Mouse (Mus musculus) intestine, embryonic 16.5 days (tissue): ENCODE measurements around the gene Flvcr2. TPM values are rescaled to one million over a fixed set of nuclear protein-coding genes. Genes with fewer than 3 reads are reported as not detected.

Experiments
- ATAC-seq: fragments of 200-750 bp; cut with Nextera tagmentation; 2 replicates; pipeline ENCODE4 v1.8.0; 2017; ENCODE audit warnings: moderate TSS enrichment, moderate library complexity
- H3K27ac ChIP-seq: fragments of 300-500 bp; sonication (generic); 2 replicates; pipeline ENCODE4 v1.5.1; 2014; ENCODE audit warnings: mild to moderate bottlenecking, low read length
- H3K27me3 ChIP-seq: fragments of 300-500 bp; sonication (generic); replicated peaks from 2 replicates; pipeline ENCODE4 v1.6.1; 2014; ENCODE audit warnings: low read length, control low read depth, mixed read lengths; ENCODE audit not compliant: control insufficient read depth, insufficient read depth
- H3K36me3 ChIP-seq: fragments of 300-500 bp; sonication (generic); 2 replicates; pipeline ENCODE4 v1.6.1; 2014; ENCODE audit warnings: low read length, control low read depth; ENCODE audit not compliant: control insufficient read depth, insufficient read depth
- H3K4me1 ChIP-seq: fragments of 300-500 bp; sonication (generic); 2 replicates; pipeline ENCODE4 v1.6.1; 2014; ENCODE audit warnings: low read length, control low read depth, mixed read lengths; ENCODE audit not compliant: control insufficient read depth, insufficient read depth
- H3K4me2 ChIP-seq: fragments of 300-500 bp; sonication (generic); 2 replicates; pipeline ENCODE4 v1.6.1; 2014; ENCODE audit warnings: low read depth, low read length, control low read depth
- H3K4me3 ChIP-seq: fragments of 300-500 bp; sonication (generic); 2 replicates; pipeline ENCODE4 v1.5.1; 2014; ENCODE audit warnings: mild to moderate bottlenecking, low read length
- H3K9ac ChIP-seq: fragments of 300-500 bp; sonication (generic); 2 replicates; pipeline ENCODE4 v1.6.1; 2014; ENCODE audit warnings: low read depth, low read length
- H3K9me3 ChIP-seq: fragments of 300-500 bp; sonication (generic); 2 replicates; pipeline ENCODE4 v1.6.1; 2016; ENCODE audit warnings: low read length, control low read depth; ENCODE audit not compliant: control insufficient read depth
- WGBS: fragments of 180-500 bp; shearing (Covaris S2); extraction: QIAGEN DNeasy Blood & Tissue Kit; methylation state at CpG from one replicate; pipeline ENCODE4 v1.1.7; 2014; 5-methylcytosine and 5-hydroxymethylcytosine counted together
- microRNA-seq: library from miRNA; unstranded; fragments of <30 nt; microRNA quantifications from one replicate; pipeline ENCODE4, GENCODE M21; 2016
- polyA plus RNA-seq: library from polyadenylated mRNA; unstranded; fragments of >200 nt; fragmentation: Nextera tagmentation; extraction: Ambion mirVana; gene quantifications from 2 replicates; pipeline ENCODE4 v1.2.1, GENCODE M21; 2015

Gene Flvcr2
- polyA plus RNA-seq, 1 experiment from 2014 or later = 3.8 TPM

GRCm38 (mm10) chr12:85857300-85857699, 111.0 kb downstream of the Flvcr2 start:
- no peak overlapping the region for H3K4me3 ChIP-seq
- no peaks in the 10 kb centered on the region for H3K27me3 ChIP-seq
- no peak for ATAC-seq
- H3K36me3 ChIP-seq = no peaks in the 10 kb centered on the region
- whole genome bisulfite sequencing = 87% methylated on average over 7 of the region's 7 CpGs
- no peak overlapping the region for H3K4me2 ChIP-seq
- peaks cover under 1% of the 10 kb centered on the region; the same call in 1 of the 2 replicates for H3K4me1 ChIP-seq
- no peak overlapping the region for H3K9ac ChIP-seq
- H3K27ac ChIP-seq = no peak overlapping the region
- H3K9me3 ChIP-seq = no peaks in the 10 kb centered on the region

GRCm38 (mm10) chr12:85859111-85859510, 112.8 kb downstream of the Flvcr2 start:
- no peaks in the 10 kb centered on the region for H3K27me3 ChIP-seq
- no peaks in the 10 kb centered on the region for H3K36me3 ChIP-seq
- no peaks in the 10 kb centered on the region for H3K9me3 ChIP-seq
- no peak overlapping the region for H3K4me3 ChIP-seq
- no peak overlapping the region for H3K27ac ChIP-seq
- H3K9ac ChIP-seq = no peak overlapping the region
- no peak for ATAC-seq
- 53% methylated on average over 3 of the region's 3 CpGs for WGBS
- H3K4me2 ChIP-seq = no peak overlapping the region
- peaks cover 6% of the 10 kb centered on the region for H3K4me1 ChIP-seq

GRCm38 (mm10) chr12:85859511-85860189, 113.3 kb downstream of the Flvcr2 start:
- H3K9ac ChIP-seq = no peak overlapping the region
- H3K4me2 ChIP-seq = no peak overlapping the region
- no peaks in the 10 kb centered on the region for H3K36me3 ChIP-seq
- WGBS = 48% methylated on average over 3 of the region's 3 CpGs
- H3K27ac ChIP-seq = no peak overlapping the region
- no peaks in the 10 kb centered on the region for H3K9me3 ChIP-seq
- peaks cover 6% of the 10 kb centered on the region for H3K4me1 ChIP-seq
- no peak for ATAC-seq
- H3K4me3 ChIP-seq = no peak overlapping the region
- no peaks in the 10 kb centered on the region for H3K27me3 ChIP-seq

GRCm38 (mm10) chr12:85862514-85862913, 116.2 kb downstream of the Flvcr2 start:
- Histone ChIP-seq H3K27ac (no peak overlapping the region), H3K4me3 (no peak overlapping the region)

More at GRCm38 (mm10) chr12:85862514-85862913, 116.2 kb downstream of the Flvcr2 start:
- Histone ChIP-seq H3K4me2 (no peak overlapping the region), H3K27me3 (no peaks in the 10 kb centered on the region), H3K4me1 (peaks cover 6% of the 10 kb centered on the region), H3K9ac (no peak overlapping the region), H3K9me3 (no peaks in the 10 kb centered on the region), H3K36me3 (no peaks in the 10 kb centered on the region)
- ATAC-seq = peak; percentile 67
- 35% methylated on average over 2 of the region's 2 CpGs for WGBS

Small RNAs within 50 kb of the gene (microRNA-seq; reads per million reads assigned to microRNA genes)
- not detected for gene Gm47285

Other genes with a start within 250 kb of the Flvcr2 start
- gene Jdp2, start 147.5 kb upstream of the Flvcr2 start, polyA plus RNA-seq = 0.26 and 0.27 TPM in 2 replicates
- 3.5 and 3.6 TPM in 2 replicates for gene Batf, start 59.9 kb upstream of the Flvcr2 start, polyA plus RNA-seq
- gene Erg28, start 78.0 kb downstream of the Flvcr2 start, polyA plus RNA-seq = 163 TPM in 2 replicates
- 8.2 and 10.3 TPM in 2 replicates for gene Ttll5, start 78.1 kb downstream of the Flvcr2 start, polyA plus RNA-seq